Mouse (Mus musculus) neutrophil, adult 65 days (primary cell): ENCODE data around the gene Arih2. TPM values are rescaled to one million over a fixed set of nuclear protein-coding genes. Genes with fewer than 3 reads are reported as not detected.

Experiments
- total RNA-seq: library from RNA; stranded (reverse); gene quantifications from 2 replicates; pipeline ENCODE4 v1.2.4, GENCODE M21; 2023

The Arih2 gene
- 164 and 261 TPM in 2 replicates for total RNA-seq

DNA sequence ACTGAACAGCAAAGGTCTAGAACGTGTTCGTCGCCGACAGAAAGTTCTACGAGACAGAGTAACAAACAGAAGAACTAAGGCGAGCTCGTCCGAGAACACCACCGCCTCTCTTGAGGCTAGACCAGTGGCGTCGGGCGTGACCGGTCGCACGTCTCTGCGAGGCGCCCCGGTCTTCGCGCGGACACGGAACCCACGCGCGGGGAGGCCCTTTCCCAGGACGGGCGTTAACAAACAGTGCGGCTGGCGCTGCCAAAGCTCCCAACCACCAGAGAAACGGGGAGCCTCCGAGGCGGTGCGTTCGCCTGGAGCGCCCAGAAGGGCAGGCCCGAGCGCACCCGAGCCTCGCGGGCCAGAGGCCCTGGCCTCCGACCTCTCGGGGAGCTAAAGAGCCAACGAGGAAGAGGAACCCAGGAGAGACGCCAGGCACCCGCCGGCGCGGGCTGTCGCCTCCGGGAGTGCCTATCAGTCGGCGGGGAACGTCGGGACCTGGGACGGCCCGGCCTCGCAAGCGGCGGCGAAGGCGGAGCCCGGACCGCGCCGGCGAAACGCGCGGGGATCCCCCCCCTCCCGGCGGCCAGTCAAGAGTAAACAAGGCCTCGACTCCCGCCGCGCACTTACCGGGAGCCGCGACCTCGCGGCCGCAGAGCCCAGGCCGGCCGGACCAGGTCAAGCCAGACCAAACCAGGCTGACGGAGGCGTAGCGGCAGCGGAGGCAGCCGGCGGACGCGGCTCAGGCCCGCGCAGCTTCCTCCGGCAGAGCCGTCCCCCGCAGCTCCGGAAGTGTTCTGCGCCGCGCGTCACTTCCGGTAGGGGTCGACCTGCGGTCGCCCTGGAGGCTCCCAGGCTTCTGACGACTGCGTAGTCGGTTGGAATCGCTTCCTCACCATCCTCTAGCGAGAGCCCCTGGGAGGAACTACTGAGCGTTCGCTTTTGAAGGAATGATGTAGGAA is at the start of gene Arih2:
TSS of gene Arih2 (minus strand) at position 776 of the 950 bp plus-strand sequence.

GRCm38 (mm10) chr9:108689106-108689505 is 39.9 kb upstream of the Arih2 start, which contains the start of gene Prkar2a:
Gene Prkar2a (plus strand): TSS chr9:108689314.

GRCm38 (mm10) chr9:108661677-108662612 is 12.8 kb upstream of the Arih2 start, which contains the start of gene Slc25a20:
Gene Slc25a20 (plus strand): TSS chr9:108662088.

GRCm38 (mm10) chr9:108596998-108597764 is 52.0 kb downstream of the Arih2 start, which contains the start of gene P4htm:
Gene P4htm (minus strand): TSS chr9:108597667.

DNA sequence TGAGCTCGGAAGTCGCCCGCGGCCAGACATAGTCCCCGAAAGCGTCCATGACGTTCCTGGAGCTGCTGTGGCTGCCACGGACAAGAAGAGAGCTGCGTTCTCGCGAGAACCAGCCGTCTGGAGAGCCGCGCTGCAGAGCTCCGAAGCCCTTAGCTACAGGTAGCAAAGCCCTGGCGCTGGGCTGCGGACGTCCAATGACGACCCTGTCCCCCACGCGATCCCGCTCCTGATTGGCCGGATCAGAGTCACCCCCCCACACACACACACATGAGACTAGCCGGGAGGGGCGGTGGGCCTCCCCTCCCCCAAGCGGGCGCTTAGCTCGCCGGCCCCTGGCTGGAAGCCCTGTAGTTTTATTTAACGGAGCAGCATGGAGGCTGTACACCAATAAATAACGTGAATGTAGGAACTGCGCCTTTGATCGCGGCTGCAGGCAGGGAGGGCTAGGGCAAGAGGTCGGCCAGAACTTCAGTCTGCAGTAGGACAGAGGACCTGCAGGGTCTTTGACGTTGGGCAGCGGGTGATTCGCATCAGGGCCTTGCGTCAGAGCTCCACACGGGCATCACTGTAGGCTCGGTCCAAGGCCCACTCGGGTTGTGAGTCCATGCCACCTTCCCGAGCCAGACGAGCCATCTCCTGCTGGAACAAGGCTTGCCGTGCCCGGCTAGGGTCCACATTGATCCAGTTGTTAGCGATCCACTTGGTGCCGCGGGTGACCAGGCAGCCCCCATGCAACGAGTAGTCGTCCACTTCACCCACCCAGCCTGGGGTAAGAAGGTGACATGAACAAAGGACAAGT is 70.4 kb downstream of the Arih2 start, which contains the start of gene Wdr6:
TSS of gene Wdr6 (minus strand) at position 195 of the 799 bp plus-strand sequence.

GRCm38 (mm10) chr9:108569381-108570206 is 79.6 kb downstream of the Arih2 start, which contains the start of gene Dalrd3:
Gene Dalrd3 (plus strand): TSS chr9:108569886.

GRCm38 (mm10) chr9:108566815-108567776 is 82.1 kb downstream of the Arih2 start, which contains the start of gene Ndufaf3:
Gene Ndufaf3 (minus strand): TSS chr9:108567434.

GRCm38 (mm10) chr9:108560227-108560841 is 88.9 kb downstream of the Arih2 start, which contains the start of gene Impdh2:
Gene Impdh2 (plus strand): TSS chr9:108560286.

Other genes with a start within 250 kb of the Arih2 start
- gene Ccdc36, start 220.9 kb downstream of the Arih2 start, total RNA-seq: not detected in 2 replicates
- not detected in 2 replicates for gene BC048562, start 212.9 kb downstream of the Arih2 start, total RNA-seq
- 9.9 and 10.5 TPM in 2 replicates for gene Ccdc71, start 188.9 kb downstream of the Arih2 start, total RNA-seq
- 0.59 and 1.6 TPM in 2 replicates for gene Klhdc8b, start 187.8 kb downstream of the Arih2 start, total RNA-seq
- 0.44 and 0.79 TPM in 2 replicates for gene Lamb2, start 169.7 kb downstream of the Arih2 start, total RNA-seq
- 228 and 301 TPM in 2 replicates for gene Usp19, start 158.8 kb downstream of the Arih2 start, total RNA-seq
- gene Qars, start 141.7 kb downstream of the Arih2 start, total RNA-seq: 107 and 121 TPM in 2 replicates
- 116 and 150 TPM in 2 replicates for gene Qrich1, start 132.6 kb downstream of the Arih2 start, total RNA-seq
- 71.0 and 72.2 TPM in 2 replicates for gene Impdh2, start 89.1 kb downstream of the Arih2 start, total RNA-seq
- 21.4 and 26.7 TPM in 2 replicates for gene Ndufaf3, start 82.0 kb downstream of the Arih2 start, total RNA-seq
- 23.0 and 31.6 TPM in 2 replicates for gene Dalrd3, start 79.5 kb downstream of the Arih2 start, total RNA-seq
- gene Wdr6, start 70.6 kb downstream of the Arih2 start, total RNA-seq: 2.0 and 3.8 TPM in 2 replicates
- gene P4htm, start 51.7 kb downstream of the Arih2 start, total RNA-seq: 0.43 and 0.66 TPM in 2 replicates
- gene Slc25a20, start 12.7 kb upstream of the Arih2 start, total RNA-seq: 26.1 and 28.4 TPM in 2 replicates
- 10.8 and 13.2 TPM in 2 replicates for gene Prkar2a, start 39.9 kb upstream of the Arih2 start, total RNA-seq
- 41.5 and 54.6 TPM in 2 replicates for gene Ip6k2, start 134.4 kb upstream of the Arih2 start, total RNA-seq
- 6.0 and 8.7 TPM in 2 replicates for gene Nckipsd, start 159.0 kb upstream of the Arih2 start, total RNA-seq
- 78.0 and 149 TPM in 2 replicates for gene Celsr3, start 176.9 kb upstream of the Arih2 start, total RNA-seq
- 8.0 and 8.1 TPM in 2 replicates for gene Slc26a6, start 203.9 kb upstream of the Arih2 start, total RNA-seq